Mouse (Mus musculus) macrophage (primary cell): ENCODE results near the gene Mesp2. TPM values are rescaled to one million over a fixed set of nuclear protein-coding genes. Genes with fewer than 3 reads are reported as not detected.

Source experiments
- polyA plus RNA-seq: library from polyadenylated mRNA; stranded (reverse); fragments of 250-400 nt; gene quantifications from 3 replicates; pipeline ENCODE4 v1.2.4, GENCODE M21; 2018; ENCODE audit warnings: inconsistent platforms

Mesp2 gene
- polyA plus RNA-seq, 1 experiment from 2014 or later = not detected

Other genes starting within 250 kb of the Mesp2 start
- not detected in 3 replicates for gene Rhcg, start 193.1 kb upstream of the Mesp2 start, polyA plus RNA-seq
- 0.12 to 2.8 TPM (median 1.6 TPM) in 3 replicates for gene Ticrr, start 150.5 kb upstream of the Mesp2 start, polyA plus RNA-seq
- 0.44 to 1.3 TPM (median 0.49 TPM) in 3 replicates for gene Kif7, start 95.0 kb upstream of the Mesp2 start, polyA plus RNA-seq
- gene Plin1, start 77.8 kb upstream of the Mesp2 start, polyA plus RNA-seq = not detected in 3 replicates
- 5.4 to 5.6 TPM (median 5.5 TPM) in 3 replicates for gene Pex11a, start 67.6 kb upstream of the Mesp2 start, polyA plus RNA-seq
- 0.06 TPM in 1 of 3 replicates, not detected in the others for gene Wdr93, start 67.6 kb upstream of the Mesp2 start, polyA plus RNA-seq
- not detected in 3 replicates for gene Mesp1, start 16.9 kb upstream of the Mesp2 start, polyA plus RNA-seq
- gene Anpep, start 50.3 kb downstream of the Mesp2 start, polyA plus RNA-seq = 640 to 2,077 TPM (median 1,213 TPM) in 3 replicates
- gene Ap3s2, start 109.9 kb downstream of the Mesp2 start, polyA plus RNA-seq = 9.2 to 13.3 TPM (median 12.1 TPM) in 3 replicates
- 3.9 to 6.0 TPM (median 5.8 TPM) in 3 replicates for gene Arpin, start 124.6 kb downstream of the Mesp2 start, polyA plus RNA-seq
- gene Zfp710, start 214.1 kb downstream of the Mesp2 start, polyA plus RNA-seq = 33.7 to 69.0 TPM (median 50.1 TPM) in 3 replicates